Mouse (Mus musculus): ENCODE measurements around the gene Megf11.

Gene Megf11

GRCm38 (mm10) chr9:64528061-64528460 lies 142.6 kb downstream of the Megf11 start:
- peak; percentile 74 for DNase-seq

GRCm38 (mm10) chr9:64528595-64528994 lies 143.2 kb downstream of the Megf11 start:
- no peak for DNase-seq

- no peak for DNase-seq
Measured at GRCm38 (mm10) chr9:64531935-64532334, 146.5 kb downstream of the Megf11 start.

GRCm38 (mm10) chr9:64532711-64533242 lies 147.4 kb downstream of the Megf11 start:
- DNase-seq = no peak

- no peak for DNase-seq
Measured at GRCm38 (mm10) chr9:64533488-64534119, 148.2 kb downstream of the Megf11 start.

- no peak for DNase-seq
Measured at GRCm38 (mm10) chr9:64534313-64534712, 148.9 kb downstream of the Megf11 start.

- DNase-seq = no peak
Measured at GRCm38 (mm10) chr9:64534856-64535539, 149.6 kb downstream of the Megf11 start.

GRCm38 (mm10) chr9:64537821-64538220 lies 152.4 kb downstream of the Megf11 start:
- DNase-seq = no peak

GRCm38 (mm10) chr9:64542246-64542645 lies 156.8 kb downstream of the Megf11 start:
- no peak for DNase-seq

- DNase-seq = no peak
Measured at GRCm38 (mm10) chr9:64543125-64543524, 157.7 kb downstream of the Megf11 start.

- no peak for DNase-seq
Measured at GRCm38 (mm10) chr9:64546344-64546991, 161.0 kb downstream of the Megf11 start.

- no peak for DNase-seq
Measured at GRCm38 (mm10) chr9:64548332-64548731, 162.9 kb downstream of the Megf11 start.

GRCm38 (mm10) chr9:64551307-64551706 lies 165.9 kb downstream of the Megf11 start:
- DNase-seq = no peak

GRCm38 (mm10) chr9:64552046-64552445 lies 166.6 kb downstream of the Megf11 start:
- DNase-seq = no peak

- DNase-seq = no peak
Measured at GRCm38 (mm10) chr9:64553441-64553840, 168.0 kb downstream of the Megf11 start.

- DNase-seq = no peak
Measured at GRCm38 (mm10) chr9:64555620-64556019, 170.2 kb downstream of the Megf11 start.

GRCm38 (mm10) chr9:64557110-64557745 lies 171.8 kb downstream of the Megf11 start:
- no peak for DNase-seq

GRCm38 (mm10) chr9:64557846-64558530 lies 172.6 kb downstream of the Megf11 start:
- DNase-seq = no peak

GRCm38 (mm10) chr9:64564315-64564767 lies 178.9 kb downstream of the Megf11 start:
- no peak for DNase-seq

- DNase-seq = no peak
Measured at GRCm38 (mm10) chr9:64565915-64566314, 180.5 kb downstream of the Megf11 start.

GRCm38 (mm10) chr9:64566376-64566775 lies 180.9 kb downstream of the Megf11 start:
- no peak for DNase-seq

- no peak for DNase-seq
Measured at GRCm38 (mm10) chr9:64567482-64567881, 182.1 kb downstream of the Megf11 start.

All from right cerebral cortex, postnatal 25 days (tissue).